Mouse (Mus musculus): ENCODE measurements around the gene Cdc34b. TPM values are rescaled to one million over a fixed set of nuclear protein-coding genes. Genes with fewer than 3 reads are reported as not detected.

The Cdc34b gene
- polyA plus RNA-seq, 1 experiment from 2014 or later = not detected

Other genes starting within 250 kb of the Cdc34b start
- gene Epn3, start 241.8 kb upstream of the Cdc34b start, polyA plus RNA-seq (2015; fragmentation: Nextera tagmentation; extraction: Ambion mirVana) = 0.66 and 0.75 TPM in 2 replicates
- 1.7 and 2.7 TPM in 2 replicates for gene Mycbpap, start 220.0 kb upstream of the Cdc34b start, polyA plus RNA-seq (2015; fragmentation: Nextera tagmentation; extraction: Ambion mirVana)
- 5.7 and 6.1 TPM in 2 replicates for gene Rsad1, start 192.5 kb upstream of the Cdc34b start, polyA plus RNA-seq (2015; fragmentation: Nextera tagmentation; extraction: Ambion mirVana)
- gene Chad, start 176.7 kb upstream of the Cdc34b start, polyA plus RNA-seq (2015; fragmentation: Nextera tagmentation; extraction: Ambion mirVana) = 0.14 and 0.17 TPM in 2 replicates
- 1.0 and 1.3 TPM in 2 replicates for gene Acsf2, start 139.9 kb upstream of the Cdc34b start, polyA plus RNA-seq (2015; fragmentation: Nextera tagmentation; extraction: Ambion mirVana)
- 160 and 164 TPM in 2 replicates for gene Lrrc59, start 112.0 kb upstream of the Cdc34b start, polyA plus RNA-seq (2015; fragmentation: Nextera tagmentation; extraction: Ambion mirVana)
- 123 and 127 TPM in 2 replicates for gene Mrpl27, start 88.0 kb upstream of the Cdc34b start, polyA plus RNA-seq (2015; fragmentation: Nextera tagmentation; extraction: Ambion mirVana)
- gene Eme1, start 87.8 kb upstream of the Cdc34b start, polyA plus RNA-seq (2015; fragmentation: Nextera tagmentation; extraction: Ambion mirVana) = 9.7 and 11.2 TPM in 2 replicates
- 9.3 and 11.7 TPM in 2 replicates for gene Xylt2, start 64.3 kb upstream of the Cdc34b start, polyA plus RNA-seq (2015; fragmentation: Nextera tagmentation; extraction: Ambion mirVana)
- not detected in 2 replicates for gene Gm11541, start 37.3 kb upstream of the Cdc34b start, polyA plus RNA-seq (2015; fragmentation: Nextera tagmentation; extraction: Ambion mirVana)
- gene Tmem92, start 40.9 kb downstream of the Cdc34b start, polyA plus RNA-seq (2015; fragmentation: Nextera tagmentation; extraction: Ambion mirVana) = 0.13 TPM in 1 of 2 replicates, not detected in the other
- 40.2 and 40.5 TPM in 2 replicates for gene Col1a1, start 194.4 kb downstream of the Cdc34b start, polyA plus RNA-seq (2015; fragmentation: Nextera tagmentation; extraction: Ambion mirVana)
- gene Hils1, start 225.8 kb downstream of the Cdc34b start, polyA plus RNA-seq (2015; fragmentation: Nextera tagmentation; extraction: Ambion mirVana) = not detected in 2 replicates
- not detected in 2 replicates for gene Sgca, start 234.5 kb downstream of the Cdc34b start, polyA plus RNA-seq (2015; fragmentation: Nextera tagmentation; extraction: Ambion mirVana)
- gene Ppp1r9b, start 249.3 kb downstream of the Cdc34b start, polyA plus RNA-seq (2015; fragmentation: Nextera tagmentation; extraction: Ambion mirVana) = 23.0 and 23.9 TPM in 2 replicates